Mouse (Mus musculus) olfactory bulb, adult 2 months (tissue): ENCODE data around the gene Btn2a2.

Experiments
- CTCF ChIP-seq: fragments of 200-500 bp; IDR thresholded peaks from 2 replicates; pipeline ENCODE4 v1.5.1; 2012; ENCODE audit warnings: low read depth, mild to moderate bottlenecking, low read length, moderate library complexity; ENCODE audit not compliant: insufficient read depth
- POLR2A ChIP-seq: fragments of 200-500 bp; IDR thresholded peaks from 2 replicates; pipeline ENCODE4 v1.6.1; 2012; ENCODE audit warnings: mild to moderate bottlenecking, low read depth, low read length, moderate library complexity; ENCODE audit not compliant: insufficient read depth

GRCm38 (mm10) chr13:23438521-23438920 is 50.1 kb downstream of the Btn2a2 start:
- no peak for TF ChIP-seq CTCF
- TF ChIP-seq POLR2A = no peak
